Mouse (Mus musculus): ENCODE measurements around the gene Birc2. TPM values are rescaled to one million over a fixed set of nuclear protein-coding genes. Genes with fewer than 3 reads are reported as not detected.

Birc2 gene
- polyA plus RNA-seq, 1 experiment from 2014 or later = 49.3 TPM

DNA sequence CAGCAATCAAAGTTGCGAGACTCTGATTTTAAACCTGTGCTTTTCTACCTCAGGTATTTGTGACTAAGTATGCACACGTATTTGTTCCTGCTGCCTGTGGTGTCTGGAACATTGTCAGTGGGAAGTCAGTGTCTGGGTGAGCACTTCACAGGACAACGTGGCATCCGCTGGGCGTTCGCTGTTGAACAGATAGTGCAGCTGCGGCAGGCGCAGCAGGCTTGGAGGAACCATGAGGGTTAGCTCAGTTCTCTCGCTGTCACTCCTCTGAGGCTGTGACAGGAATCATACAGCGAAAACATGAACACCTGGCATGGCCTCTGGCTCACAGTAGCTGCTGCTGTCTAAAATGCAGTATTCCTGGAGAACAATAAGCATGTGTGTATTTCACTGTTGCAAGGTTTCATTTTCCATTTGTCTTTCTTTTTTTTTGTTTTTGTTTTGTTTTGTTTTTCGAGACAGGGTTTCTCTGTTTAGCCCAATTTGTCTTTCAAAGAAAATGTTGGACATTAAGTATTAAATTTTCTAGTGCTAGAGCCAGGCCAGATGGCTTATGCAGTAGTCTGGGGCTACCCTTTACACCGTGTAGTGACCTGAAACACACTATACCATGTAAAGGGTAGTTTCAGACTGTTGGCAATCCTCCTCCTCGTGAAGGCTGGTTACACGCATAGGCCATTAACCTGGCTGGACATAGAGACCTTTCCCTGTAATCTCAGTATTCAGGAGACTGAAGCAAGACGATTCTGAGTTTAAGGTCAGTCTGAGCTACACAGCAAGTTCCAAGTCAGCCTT is 52.8 kb downstream of the Birc2 start:
- H3K9me3 ChIP-seq (ENCODE audit: control insufficient read depth, low read length) = no peaks in the 10 kb centered on the region
- H3K4me2 ChIP-seq (ENCODE audit: low read depth, low read length) = no peak overlapping the region
- no peak overlapping the region for H3K4me3 ChIP-seq (ENCODE audit: low read depth, low read length)
- no peaks in the 10 kb centered on the region for H3K4me1 ChIP-seq (ENCODE audit: control insufficient read depth, insufficient read depth, low read length)
- no peaks in the 10 kb centered on the region for H3K27me3 ChIP-seq (ENCODE audit: control insufficient read depth, insufficient read depth, low read length)
- no peak for ATAC-seq (ENCODE audit: low read depth)
- no peak overlapping the region for H3K9ac ChIP-seq (replicated peaks; ENCODE audit: low read depth, low read length)
- 85% methylated on average over 15 of the region's 15 CpGs for WGBS
- H3K36me3 ChIP-seq (ENCODE audit: control insufficient read depth, insufficient read depth, low read length) = no peaks in the 10 kb centered on the region
- no peak overlapping the region for H3K27ac ChIP-seq (ENCODE audit: low read depth, low read length)

DNA sequence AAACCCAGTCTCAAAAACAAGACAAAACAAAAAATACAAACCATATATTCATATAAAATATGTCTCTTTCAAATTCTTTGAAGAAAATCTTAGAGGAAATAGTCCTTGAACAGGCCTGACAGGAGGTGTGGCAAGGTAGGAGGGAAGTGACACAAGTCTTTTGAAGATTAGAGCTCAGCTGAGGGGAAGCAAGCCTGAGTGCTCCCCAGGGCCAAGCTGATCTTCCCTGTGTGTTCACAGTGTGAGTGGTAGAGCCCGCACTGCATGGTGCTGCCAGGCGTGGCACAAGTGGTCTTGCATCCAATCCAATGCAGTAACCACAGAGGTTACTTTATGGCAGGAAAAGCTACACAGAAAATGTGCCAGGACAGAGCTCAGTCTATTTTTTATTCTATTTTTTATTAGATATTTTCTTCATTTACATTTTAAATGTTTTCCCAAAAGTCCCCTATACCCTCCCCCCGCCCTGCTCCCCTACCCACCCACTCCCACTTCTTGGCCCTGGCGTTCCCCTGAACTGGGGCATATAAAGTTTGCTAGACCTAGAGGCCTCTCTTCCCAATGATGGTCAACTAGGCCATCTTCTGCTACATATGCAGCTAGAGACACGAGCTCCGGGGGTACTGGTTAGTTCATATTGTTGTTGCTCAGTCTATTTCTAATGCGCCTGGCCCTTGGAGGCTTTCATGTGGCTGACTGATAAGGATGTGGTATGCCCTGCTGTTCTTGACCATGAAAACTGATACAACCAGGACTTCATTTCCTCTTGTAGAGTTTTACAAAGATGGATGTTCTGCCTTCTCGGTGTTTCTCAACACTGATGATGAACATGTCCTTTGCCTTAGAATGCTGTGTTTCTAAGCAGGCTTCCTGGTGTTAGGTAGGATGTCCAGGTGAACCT is 56.4 kb downstream of the Birc2 start:
- no peaks in the 10 kb centered on the region for H3K9me3 ChIP-seq (ENCODE audit: control insufficient read depth, low read length)
- 98% methylated on average over 8 of the region's 8 CpGs for WGBS
- H3K4me2 ChIP-seq (ENCODE audit: low read depth, low read length) = no peak overlapping the region
- H3K27ac ChIP-seq (ENCODE audit: low read depth, low read length) = no peak overlapping the region
- H3K27me3 ChIP-seq (ENCODE audit: control insufficient read depth, insufficient read depth, low read length) = no peaks in the 10 kb centered on the region
- H3K9ac ChIP-seq (replicated peaks; ENCODE audit: low read depth, low read length) = no peak overlapping the region
- ATAC-seq (ENCODE audit: low read depth) = no peak
- H3K4me1 ChIP-seq (ENCODE audit: control insufficient read depth, insufficient read depth, low read length) = no peaks in the 10 kb centered on the region
- no peaks in the 10 kb centered on the region for H3K36me3 ChIP-seq (ENCODE audit: control insufficient read depth, insufficient read depth, low read length)
- no peak overlapping the region for H3K4me3 ChIP-seq (ENCODE audit: low read depth, low read length)

- H3K4me2 ChIP-seq (ENCODE audit: low read depth, low read length) = no peak overlapping the region
- no peak overlapping the region for H3K9ac ChIP-seq (replicated peaks; ENCODE audit: low read depth, low read length)
- H3K9me3 ChIP-seq (ENCODE audit: control insufficient read depth, low read length) = no peaks in the 10 kb centered on the region
- H3K4me1 ChIP-seq (ENCODE audit: control insufficient read depth, insufficient read depth, low read length) = no peaks in the 10 kb centered on the region
- no peak for ATAC-seq (ENCODE audit: low read depth)
- H3K36me3 ChIP-seq (ENCODE audit: control insufficient read depth, insufficient read depth, low read length) = no peaks in the 10 kb centered on the region
- no peak overlapping the region for H3K27ac ChIP-seq (ENCODE audit: low read depth, low read length)
- H3K4me3 ChIP-seq (ENCODE audit: low read depth, low read length) = no peak overlapping the region
- no peaks in the 10 kb centered on the region for H3K27me3 ChIP-seq (ENCODE audit: control insufficient read depth, insufficient read depth, low read length)
- WGBS = 98% methylated on average over 4 of the region's 4 CpGs
Observed at GRCm38 (mm10) chr9:7779786-7780185, 57.1 kb downstream of the Birc2 start.

GRCm38 (mm10) chr9:7778771-7779170 is 58.1 kb downstream of the Birc2 start:
- Histone ChIP-seq H3K27ac (ENCODE audit: low read depth, low read length) (no peak overlapping the region), H3K9me3 (ENCODE audit: control insufficient read depth, low read length) (no peaks in the 10 kb centered on the region), H3K27me3 (ENCODE audit: control insufficient read depth, insufficient read depth, low read length) (no peaks in the 10 kb centered on the region), H3K4me3 (ENCODE audit: low read depth, low read length) (no peak overlapping the region), H3K4me1 (ENCODE audit: control insufficient read depth, insufficient read depth, low read length) (no peaks in the 10 kb centered on the region), H3K9ac (replicated peaks; ENCODE audit: low read depth, low read length) (no peak overlapping the region), H3K36me3 (ENCODE audit: control insufficient read depth, insufficient read depth, low read length) (no peaks in the 10 kb centered on the region), H3K4me2 (ENCODE audit: low read depth, low read length) (no peak overlapping the region)
- ATAC-seq (ENCODE audit: low read depth) = no peak
- 85% methylated on average over 7 of the region's 7 CpGs for WGBS

DNA sequence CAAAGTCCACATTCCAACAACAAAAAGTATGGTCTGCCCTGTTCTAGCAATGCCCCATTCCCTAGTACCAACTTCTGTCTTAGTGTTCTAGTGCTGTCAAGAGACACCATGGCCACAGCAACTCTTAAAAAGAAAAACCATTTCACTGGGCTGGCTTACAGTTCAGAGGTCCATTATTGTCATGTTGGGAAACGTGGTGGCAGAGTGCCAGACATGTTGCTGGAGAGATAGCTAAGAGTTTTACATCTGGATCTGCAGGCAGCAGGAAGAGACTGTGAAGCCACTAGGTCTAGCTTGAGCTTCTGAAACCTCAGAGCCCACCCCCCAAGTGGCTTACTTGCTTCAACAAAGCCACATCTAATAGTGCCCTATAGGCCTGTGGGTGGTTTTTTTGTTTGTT is 59.2 kb downstream of the Birc2 start:
- Histone ChIP-seq H3K36me3 (ENCODE audit: control insufficient read depth, insufficient read depth, low read length) (no peaks in the 10 kb centered on the region), H3K4me3 (ENCODE audit: low read depth, low read length) (no peak overlapping the region), H3K9me3 (ENCODE audit: control insufficient read depth, low read length) (no peaks in the 10 kb centered on the region), H3K9ac (replicated peaks; ENCODE audit: low read depth, low read length) (no peak overlapping the region), H3K4me2 (ENCODE audit: low read depth, low read length) (no peak overlapping the region), H3K27me3 (ENCODE audit: control insufficient read depth, insufficient read depth, low read length) (no peaks in the 10 kb centered on the region), H3K4me1 (ENCODE audit: control insufficient read depth, insufficient read depth, low read length) (no peaks in the 10 kb centered on the region), H3K27ac (ENCODE audit: low read depth, low read length) (no peak overlapping the region)
- WGBS = 78% methylated on average over 1 of the region's 1 CpGs
- ATAC-seq (ENCODE audit: low read depth) = no peak

DNA sequence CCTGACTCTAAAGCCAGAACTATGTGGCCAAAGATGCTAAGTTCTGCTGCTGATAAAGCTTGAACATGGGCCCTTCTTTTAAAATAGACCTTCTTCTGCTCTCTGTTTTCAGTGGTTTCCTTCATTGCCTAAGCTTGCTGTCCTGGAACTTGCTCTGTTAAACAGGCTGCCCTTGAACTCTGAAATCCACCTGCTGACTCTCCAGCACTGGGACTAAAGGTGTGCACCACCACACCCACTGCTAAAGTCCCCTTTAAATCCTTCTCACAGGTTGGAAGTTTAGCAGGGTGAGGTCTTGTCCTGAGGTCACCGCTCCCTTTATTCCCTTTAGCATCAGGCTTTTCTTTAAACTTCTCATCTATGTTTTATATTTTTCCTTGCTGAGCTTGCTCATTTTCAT is 59.9 kb downstream of the Birc2 start:
- Histone ChIP-seq H3K9ac (replicated peaks; ENCODE audit: low read depth, low read length) (no peak overlapping the region), H3K4me2 (ENCODE audit: low read depth, low read length) (no peak overlapping the region), H3K27ac (ENCODE audit: low read depth, low read length) (no peak overlapping the region), H3K36me3 (ENCODE audit: control insufficient read depth, insufficient read depth, low read length) (no peaks in the 10 kb centered on the region), H3K9me3 (ENCODE audit: control insufficient read depth, low read length) (no peaks in the 10 kb centered on the region), H3K4me3 (ENCODE audit: low read depth, low read length) (no peak overlapping the region), H3K27me3 (ENCODE audit: control insufficient read depth, insufficient read depth, low read length) (no peaks in the 10 kb centered on the region), H3K4me1 (ENCODE audit: control insufficient read depth, insufficient read depth, low read length) (no peaks in the 10 kb centered on the region)
- no peak for ATAC-seq (ENCODE audit: low read depth)
- WGBS = 100% methylated on average over 1 of the region's 1 CpGs

DNA sequence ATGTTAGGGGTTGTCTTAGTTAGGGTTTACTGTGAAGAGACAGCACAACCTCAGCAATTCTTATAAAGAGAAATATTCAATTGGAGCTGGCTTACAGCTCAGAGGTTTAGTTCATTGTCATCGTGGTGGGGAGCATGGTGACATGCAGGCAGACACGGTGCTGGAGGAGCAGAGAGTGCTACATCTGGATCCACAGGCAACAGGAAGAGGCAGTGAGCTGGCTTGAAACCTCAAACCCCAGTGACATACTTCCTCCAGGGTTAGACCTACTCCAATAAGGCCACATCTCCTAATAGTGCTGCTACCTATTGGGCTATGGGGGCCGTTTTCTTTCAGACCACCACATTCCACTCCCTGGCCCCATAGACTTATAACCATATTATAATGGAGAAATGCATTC is 60.9 kb downstream of the Birc2 start:
- Histone ChIP-seq H3K4me2 (ENCODE audit: low read depth, low read length) (no peak overlapping the region), H3K27ac (ENCODE audit: low read depth, low read length) (no peak overlapping the region), H3K9me3 (ENCODE audit: control insufficient read depth, low read length) (no peaks in the 10 kb centered on the region), H3K4me1 (ENCODE audit: control insufficient read depth, insufficient read depth, low read length) (no peaks in the 10 kb centered on the region), H3K4me3 (ENCODE audit: low read depth, low read length) (no peak overlapping the region), H3K9ac (replicated peaks; ENCODE audit: low read depth, low read length) (no peak overlapping the region), H3K27me3 (ENCODE audit: control insufficient read depth, insufficient read depth, low read length) (no peaks in the 10 kb centered on the region), H3K36me3 (ENCODE audit: control insufficient read depth, insufficient read depth, low read length) (no peaks in the 10 kb centered on the region)
- no peak for ATAC-seq (ENCODE audit: low read depth)
- 87% methylated on average over 3 of the region's 3 CpGs for WGBS

DNA sequence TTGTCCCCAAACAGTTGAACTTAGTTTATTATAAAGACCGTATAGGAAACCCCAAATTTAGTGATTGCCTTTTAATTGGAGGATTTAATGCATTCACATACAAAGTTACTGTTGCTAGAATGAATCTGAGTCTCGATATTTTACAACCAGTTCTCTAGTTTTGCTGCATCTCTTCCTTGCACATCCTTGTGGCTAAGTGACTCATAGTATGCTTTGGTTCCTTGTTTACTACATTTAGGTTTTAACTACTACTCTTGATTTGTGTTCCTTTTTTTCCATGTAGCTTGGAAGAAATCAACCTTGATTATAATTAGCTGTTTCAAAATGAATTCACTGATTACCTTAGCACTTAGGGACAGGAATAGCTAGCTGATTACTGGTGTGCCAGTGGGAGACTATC is 61.9 kb downstream of the Birc2 start:
- no peak for ATAC-seq (ENCODE audit: low read depth)
- Histone ChIP-seq H3K27me3 (ENCODE audit: control insufficient read depth, insufficient read depth, low read length) (no peaks in the 10 kb centered on the region), H3K27ac (ENCODE audit: low read depth, low read length) (no peak overlapping the region), H3K4me3 (ENCODE audit: low read depth, low read length) (no peak overlapping the region), H3K9ac (replicated peaks; ENCODE audit: low read depth, low read length) (no peak overlapping the region), H3K9me3 (ENCODE audit: control insufficient read depth, low read length) (no peaks in the 10 kb centered on the region), H3K4me2 (ENCODE audit: low read depth, low read length) (no peak overlapping the region), H3K36me3 (ENCODE audit: control insufficient read depth, insufficient read depth, low read length) (no peaks in the 10 kb centered on the region), H3K4me1 (ENCODE audit: control insufficient read depth, insufficient read depth, low read length) (no peaks in the 10 kb centered on the region)
- WGBS = 94% methylated on average over 2 of the region's 2 CpGs

DNA sequence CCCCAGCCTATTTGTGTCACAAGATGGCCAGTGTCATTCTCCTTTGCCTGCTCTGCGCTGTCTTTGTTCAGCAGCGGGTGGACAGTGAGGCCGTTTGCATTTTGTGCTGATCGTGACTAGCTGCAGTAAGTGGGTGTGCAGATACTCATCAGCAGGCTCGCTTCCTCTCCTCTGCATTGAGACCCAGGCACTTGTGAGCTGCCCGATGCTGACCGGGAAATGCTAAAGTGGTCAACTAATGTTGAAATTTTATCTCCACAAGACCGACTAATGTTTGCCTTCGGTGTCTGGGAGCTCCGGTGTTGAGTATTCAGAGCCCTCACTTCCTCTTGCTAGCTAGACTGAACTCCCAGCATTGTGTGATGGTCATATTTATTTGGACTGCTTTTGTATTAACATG is 62.3 kb downstream of the Birc2 start:
- Histone ChIP-seq H3K9me3 (ENCODE audit: control insufficient read depth, low read length) (no peaks in the 10 kb centered on the region), H3K27me3 (ENCODE audit: control insufficient read depth, insufficient read depth, low read length) (no peaks in the 10 kb centered on the region), H3K27ac (ENCODE audit: low read depth, low read length) (no peak overlapping the region), H3K36me3 (ENCODE audit: control insufficient read depth, insufficient read depth, low read length) (no peaks in the 10 kb centered on the region), H3K4me1 (ENCODE audit: control insufficient read depth, insufficient read depth, low read length) (no peaks in the 10 kb centered on the region), H3K4me2 (ENCODE audit: low read depth, low read length) (no peak overlapping the region), H3K4me3 (ENCODE audit: low read depth, low read length) (no peak overlapping the region), H3K9ac (replicated peaks; ENCODE audit: low read depth, low read length) (no peak overlapping the region)
- 87% methylated on average over 10 of the region's 10 CpGs for WGBS
- no peak for ATAC-seq (ENCODE audit: low read depth)

Data from neural tube, embryonic 14.5 days (tissue).